Mouse (Mus musculus) layer of hippocampus, postnatal 36 days (tissue): ENCODE measurements around the gene Zfp988. TPM values are rescaled to one million over a fixed set of nuclear protein-coding genes. Genes with fewer than 3 reads are reported as not detected.

Experiments used
- total RNA-seq, 2 experiments: library from RNA; stranded (reverse); gene quantifications; 2 replicates each; pipeline ENCODE4 v1.2.3; 2021

Gene Zfp988
- total RNA-seq, 2 experiments from 2014 or later: 0.20 TPM

Other genes starting within 250 kb of the Zfp988 start
- 1 to 10 TPM; 7.2 to 8.5 TPM for gene Zfp991, start 173.6 kb upstream of the Zfp988 start, total RNA-seq
- gene Zfp978, start 55.6 kb downstream of the Zfp988 start, total RNA-seq: not detected
- 1 to 10 TPM; 3.1 to 3.5 TPM for gene Zfp982, start 186.7 kb downstream of the Zfp988 start, total RNA-seq
- under 1 TPM; 0.20 to 0.33 TPM for gene Gm16503, start 234.5 kb downstream of the Zfp988 start, total RNA-seq
- gene Zfp985, start 247.6 kb downstream of the Zfp988 start, total RNA-seq: not detected